In the genomic region with DNA sequence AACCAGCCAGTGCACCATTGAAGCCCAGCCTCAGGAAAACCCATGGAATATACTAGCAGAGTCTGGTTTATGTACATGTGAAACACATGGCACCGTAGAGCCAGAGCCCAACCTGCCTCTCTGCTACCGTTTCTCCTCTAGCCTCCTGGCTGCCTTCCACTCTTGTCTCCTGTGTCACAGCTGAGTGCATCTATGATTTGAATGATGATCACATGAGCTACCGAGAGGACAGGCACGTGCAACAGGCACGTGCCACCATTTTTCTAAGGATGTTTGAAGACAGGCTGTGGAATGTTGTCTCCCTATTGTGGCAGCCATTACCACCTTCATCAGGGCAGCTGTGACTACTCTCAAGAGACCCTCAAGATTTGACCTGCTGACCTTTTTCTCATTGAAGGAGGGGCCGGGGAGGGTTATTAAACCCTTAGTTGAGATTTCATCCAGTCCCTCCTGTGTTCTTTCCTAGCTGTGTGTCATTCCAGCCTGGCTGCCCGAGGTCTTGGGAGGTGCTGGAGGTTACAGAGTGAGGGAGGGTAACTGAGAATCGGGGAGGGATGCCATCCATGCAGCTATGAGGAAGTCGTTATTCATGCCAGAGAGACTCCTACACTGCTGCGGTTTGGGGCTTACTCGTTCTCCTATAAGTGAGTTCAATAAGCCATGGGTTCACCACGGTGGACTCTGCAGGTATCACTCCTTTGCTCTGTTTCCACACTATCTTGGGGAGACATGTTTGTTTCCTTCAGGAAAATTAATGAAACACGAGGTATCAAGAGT, we compare ENCODE assay signal across 11 mouse cellular contexts.
DNase-seq lines count a peak whose midpoint lies in the region; ATAC-seq lines count a peak whose summit lies in the region.
"Had no signal": no experiment of that assay in that cellular context is flagged by ENCODE, and none has a peak within 500 bp of the region (broad histone marks: within the 10 kb centered on the region; RNA-seq: fewer than 3 reads in every experiment).

No protein-coding gene starts in this region.

- ATAC-seq in neural tube, embryonic 11.5 days (ENCODE audit: insufficient read depth, low FRiP score, low TSS enrichment) = no peak
- ATAC-seq in kidney, embryonic 15.5 days (replicated peaks; ENCODE audit: low FRiP score) = peak; percentile 47

- H3K27ac ChIP-seq in heart, embryonic 10.5 days = peak overlapping the region; percentile 73; the same call in 1 of the 2 replicates
- no peak overlapping the region for H3K27ac ChIP-seq in neural tube, embryonic 11.5 days (ENCODE audit: low read depth, low read length)
- H3K27ac ChIP-seq in kidney, embryonic 15.5 days = peak overlapping the region; percentile 52; the same call in 1 of the 2 replicates

- intact Hi-C loops in heart, postnatal 14 days (cut with DNase I) = no loop called here

- H3K36me3 ChIP-seq in heart, embryonic 10.5 days = no peaks in the 10 kb centered on the region
- no peaks in the 10 kb centered on the region for H3K36me3 ChIP-seq in neural tube, embryonic 11.5 days (ENCODE audit: control insufficient read depth, insufficient read depth, low read length)
- H3K36me3 ChIP-seq in kidney, embryonic 15.5 days = no peaks in the 10 kb centered on the region
- H3K36me3 ChIP-seq: midbrain, embryonic 15.5 days had no signal

- no peak overlapping the region for H3K4me2 ChIP-seq in neural tube, embryonic 11.5 days (ENCODE audit: low read depth)
- no peak overlapping the region for H3K4me2 ChIP-seq in kidney, embryonic 15.5 days
- H3K4me2 ChIP-seq: midbrain, embryonic 15.5 days had no signal

- 70% methylated on average over 13 of the region's 13 CpGs for WGBS in heart, embryonic 10.5 days
- 58% methylated on average over 13 of the region's 13 CpGs for WGBS in neural tube, embryonic 11.5 days
- WGBS in kidney, embryonic 15.5 days = 20% methylated on average over 13 of the region's 13 CpGs

- H3K9me3 ChIP-seq in heart, embryonic 10.5 days = no peaks in the 10 kb centered on the region
- no peaks in the 10 kb centered on the region for H3K9me3 ChIP-seq in neural tube, embryonic 11.5 days (ENCODE audit: control insufficient read depth, low read length)
- no peaks in the 10 kb centered on the region for H3K9me3 ChIP-seq in kidney, embryonic 15.5 days (replicated peaks)
- H3K9me3 ChIP-seq: midbrain, embryonic 15.5 days had no signal

- H3K4me1 ChIP-seq in heart, embryonic 10.5 days = peaks cover 76% of the 10 kb centered on the region
- H3K4me1 ChIP-seq in neural tube, embryonic 11.5 days (ENCODE audit: control insufficient read depth, insufficient read depth, low read length) = peaks cover 4% of the 10 kb centered on the region; the same call in 1 of the 2 replicates
- peaks cover 49% of the 10 kb centered on the region for H3K4me1 ChIP-seq in kidney, embryonic 15.5 days

- H3K27me3 ChIP-seq in heart, embryonic 10.5 days (ENCODE audit: insufficient read depth, poor library complexity, severe bottlenecking) = no peaks in the 10 kb centered on the region
- H3K27me3 ChIP-seq in neural tube, embryonic 11.5 days (ENCODE audit: control insufficient read depth, insufficient read depth, low read length) = no peaks in the 10 kb centered on the region
- H3K27me3 ChIP-seq in kidney, embryonic 15.5 days = no peaks in the 10 kb centered on the region
- H3K27me3 ChIP-seq: midbrain, embryonic 15.5 days had no signal

- DNase-seq in heart, embryonic 10.5 days (ENCODE audit: low spot score) = no peak
- no peak for DNase-seq in heart, postnatal 14 days
- peak; percentile 9 for DNase-seq in neural tube, embryonic 11.5 days (ENCODE audit: low spot score)
- no peak for DNase-seq in neural tube, embryonic 10.5 days (ENCODE audit: extremely low spot score, low spot score)
- no peak for DNase-seq in liver
- DNase-seq in adrenal gland, adult 18-20 months (ENCODE audit: low spot score in 2 of 2) = no peak
- no peak for DNase-seq in thymus, postnatal 0 days (ENCODE audit: low spot score)
- DNase-seq: gastrocnemius, postnatal 25 days; thymus, postnatal 36 days had no signal

- no peak overlapping the region for H3K4me3 ChIP-seq in heart, embryonic 10.5 days
- no peak overlapping the region for H3K4me3 ChIP-seq in neural tube, embryonic 11.5 days (ENCODE audit: low read depth, low read length)
- no peak overlapping the region for H3K4me3 ChIP-seq in kidney, embryonic 15.5 days (replicated peaks)
- H3K4me3 ChIP-seq: midbrain, embryonic 15.5 days had no signal

- no peak overlapping the region for H3K9ac ChIP-seq in neural tube, embryonic 11.5 days (ENCODE audit: low read length)
- H3K9ac ChIP-seq in kidney, embryonic 15.5 days = no peak overlapping the region
- H3K9ac ChIP-seq: midbrain, embryonic 15.5 days had no signal
